Mouse (Mus musculus) limb, embryonic 14.5 days (tissue): ENCODE data around the gene Hnrnpr. TPM values are rescaled to one million over a fixed set of nuclear protein-coding genes. Genes with fewer than 3 reads are reported as not detected.

ENCODE experiments used
- ATAC-seq: fragments of 200-750 bp; cut with Nextera tagmentation; 2 replicates; pipeline ENCODE4 v1.8.0; 2017; ENCODE audit warnings: low read depth, moderate number of reproducible peaks, moderate TSS enrichment; ENCODE audit not compliant: low FRiP score
- DNase-seq: peaks from one replicate; pipeline ENCODE4 v3.0.0-alpha.2; 2015; ENCODE audit warnings: low spot score
- H3K27ac ChIP-seq: fragments of 300-500 bp; sonication (generic); replicated peaks from 2 replicates; pipeline ENCODE4 v1.5.1; 2014; ENCODE audit warnings: low read depth, mild to moderate bottlenecking, low read length, moderate library complexity, mixed read lengths
- H3K27me3 ChIP-seq: fragments of 300-500 bp; sonication (generic); 2 replicates; pipeline ENCODE4 v1.6.1; 2014; ENCODE audit warnings: low read length, mixed read lengths; ENCODE audit not compliant: control insufficient read depth, insufficient read depth
- H3K36me3 ChIP-seq: fragments of 300-500 bp; sonication (generic); 2 replicates; pipeline ENCODE4 v1.6.1; 2014; ENCODE audit warnings: mild to moderate bottlenecking, low read length, moderate library complexity, mixed read lengths; ENCODE audit not compliant: control insufficient read depth, insufficient read depth
- H3K4me1 ChIP-seq: fragments of 300-500 bp; sonication (generic); 2 replicates; pipeline ENCODE4 v1.6.1; 2014; ENCODE audit warnings: antibody characterized with exemption, low read length, mixed read lengths; ENCODE audit not compliant: control insufficient read depth, insufficient read depth
- H3K4me2 ChIP-seq: fragments of 300-500 bp; sonication (generic); replicated peaks from 2 replicates; pipeline ENCODE4 v1.6.1; 2014; ENCODE audit warnings: low read depth, mild to moderate bottlenecking, low read length, moderate library complexity; ENCODE audit not compliant: severe bottlenecking
- H3K4me3 ChIP-seq: fragments of 300-500 bp; sonication (generic); replicated peaks from 2 replicates; pipeline ENCODE4 v1.5.1; 2014; ENCODE audit warnings: low read length
- H3K9ac ChIP-seq: fragments of 300-500 bp; sonication (generic); 2 replicates; pipeline ENCODE4 v1.6.1; 2014; ENCODE audit warnings: mild to moderate bottlenecking, low read depth, low read length, moderate library complexity; ENCODE audit not compliant: severe bottlenecking
- H3K9me3 ChIP-seq: fragments of 300-500 bp; sonication (generic); 2 replicates; pipeline ENCODE4 v1.6.1; 2016; ENCODE audit warnings: low read length; ENCODE audit not compliant: control insufficient read depth
- POLR2A ChIP-seq: fragments of 200-500 bp; IDR thresholded peaks from 2 replicates; pipeline ENCODE4 v1.8.0; 2012; ENCODE audit warnings: inconsistent platforms, mild to moderate bottlenecking, moderate library complexity, borderline replicate concordance; ENCODE audit not compliant: insufficient read depth, insufficient read length; ENCODE audit errors: extremely low read depth
- WGBS: fragments of 180-500 bp; shearing (Covaris S2); extraction: QIAGEN DNeasy Blood & Tissue Kit; methylation state at CpG from one replicate; pipeline ENCODE4 v1.1.7; 2014; 5-methylcytosine and 5-hydroxymethylcytosine counted together
- polyA plus RNA-seq, 2 experiments: library from polyadenylated mRNA; depleted of rRNA in 1 of 2; stranded (reverse) in 1 of 2; unstranded in 1 of 2; fragments of >200 nt; fragmentation: Nextera tagmentation in 1 of 2; extraction: Ambion mirVana in 1 of 2; gene quantifications; 2 replicates each; pipeline versions ENCODE4 v1.2.1 to v1.2.3; 2012 to 2014

Gene Hnrnpr
- polyA plus RNA-seq, 2 experiments = 135 to 163 TPM

GRCm38 (mm10) chr4:136270648-136271047 is 40.1 kb upstream of the Hnrnpr start:
- H3K9me3 ChIP-seq = peaks cover 10% of the 10 kb centered on the region
- H3K4me2 ChIP-seq = no peak overlapping the region
- no peak for ATAC-seq
- no peaks in the 10 kb centered on the region for H3K4me1 ChIP-seq
- 90% methylated on average over 8 of the region's 8 CpGs for WGBS
- no peaks in the 10 kb centered on the region; the same call in 1 of the 2 replicates for H3K27me3 ChIP-seq
- no peak for TF ChIP-seq POLR2A
- no peaks in the 10 kb centered on the region; the same call in 1 of the 2 replicates for H3K36me3 ChIP-seq
- DNase-seq = no peak
- no peak overlapping the region for H3K9ac ChIP-seq
- H3K4me3 ChIP-seq = no peak overlapping the region
- H3K27ac ChIP-seq = no peak overlapping the region

GRCm38 (mm10) chr4:136281097-136281496 is 29.6 kb upstream of the Hnrnpr start:
- H3K27me3 ChIP-seq = no peaks in the 10 kb centered on the region
- H3K9ac ChIP-seq = no peak overlapping the region
- no peak for ATAC-seq
- no peak overlapping the region for H3K4me2 ChIP-seq
- H3K27ac ChIP-seq = no peak overlapping the region
- no peak for TF ChIP-seq POLR2A
- no peak overlapping the region for H3K4me3 ChIP-seq
- H3K36me3 ChIP-seq = no peaks in the 10 kb centered on the region
- 61% methylated on average over 8 of the region's 8 CpGs for WGBS
- no peaks in the 10 kb centered on the region for H3K9me3 ChIP-seq
- H3K4me1 ChIP-seq = peaks cover 18% of the 10 kb centered on the region
- DNase-seq = no peak

GRCm38 (mm10) chr4:136281611-136282010 is 29.1 kb upstream of the Hnrnpr start:
- no peaks in the 10 kb centered on the region for H3K27me3 ChIP-seq
- TF ChIP-seq POLR2A = no peak
- no peak overlapping the region for H3K4me3 ChIP-seq
- no peak overlapping the region for H3K27ac ChIP-seq
- no peak overlapping the region for H3K9ac ChIP-seq
- peaks cover 19% of the 10 kb centered on the region for H3K4me1 ChIP-seq
- DNase-seq (no peak), ATAC-seq (no peak)
- 41% methylated on average over 9 of the region's 9 CpGs for WGBS
- no peak overlapping the region for H3K4me2 ChIP-seq
- no peaks in the 10 kb centered on the region for H3K36me3 ChIP-seq
- H3K9me3 ChIP-seq = no peaks in the 10 kb centered on the region

GRCm38 (mm10) chr4:136282621-136283480 is 27.9 kb upstream of the Hnrnpr start:
- peak overlapping the region; percentile 85; the same call in 1 of the 2 replicates for H3K27ac ChIP-seq
- 48% methylated on average over 10 of the region's 10 CpGs for WGBS
- H3K4me2 ChIP-seq = no peak overlapping the region
- H3K9ac ChIP-seq = no peak overlapping the region; the same call in 1 of the 2 replicates
- peaks cover 26% of the 10 kb centered on the region for H3K4me1 ChIP-seq
- ATAC-seq = no peak
- peaks cover 10% of the 10 kb centered on the region for H3K36me3 ChIP-seq
- DNase-seq = peak; percentile 19
- H3K27me3 ChIP-seq = no peaks in the 10 kb centered on the region
- H3K4me3 ChIP-seq = no peak overlapping the region
- no peaks in the 10 kb centered on the region for H3K9me3 ChIP-seq
- TF ChIP-seq POLR2A = no peak

- WGBS = 34% methylated on average over 2 of the region's 2 CpGs
- Histone ChIP-seq H3K27ac (peak overlapping the region; percentile 85), H3K4me3 (no peak overlapping the region), H3K36me3 (peaks cover 18% of the 10 kb centered on the region), H3K9ac (no peak overlapping the region), H3K4me1 (peaks cover 26% of the 10 kb centered on the region), H3K27me3 (no peaks in the 10 kb centered on the region), H3K4me2 (no peak overlapping the region), H3K9me3 (0 out of 2 replicates have a peak, but pooled peaks cover 4% of the 10 kb centered on the region)
- no peak for ATAC-seq
- no peak for TF ChIP-seq POLR2A
- no peak for DNase-seq
Measured at GRCm38 (mm10) chr4:136283783-136284182, 27.0 kb upstream of the Hnrnpr start.
